Mouse (Mus musculus): ENCODE results near the gene Gpr156. TPM values are rescaled to one million over a fixed set of nuclear protein-coding genes. Genes with fewer than 3 reads are reported as not detected.
A peak's percentile ranks its signal among the peaks of the same experiment; 100 is the strongest.
"Not testable (repeated sequence)": the region's sequence is repeated elsewhere in the genome, so short reads cannot be mapped to it uniquely, and the experiment has no call there.

Gene Gpr156
- polyA plus RNA-seq, 1 experiment from 2014 or later, result 4.0 TPM

DNA sequence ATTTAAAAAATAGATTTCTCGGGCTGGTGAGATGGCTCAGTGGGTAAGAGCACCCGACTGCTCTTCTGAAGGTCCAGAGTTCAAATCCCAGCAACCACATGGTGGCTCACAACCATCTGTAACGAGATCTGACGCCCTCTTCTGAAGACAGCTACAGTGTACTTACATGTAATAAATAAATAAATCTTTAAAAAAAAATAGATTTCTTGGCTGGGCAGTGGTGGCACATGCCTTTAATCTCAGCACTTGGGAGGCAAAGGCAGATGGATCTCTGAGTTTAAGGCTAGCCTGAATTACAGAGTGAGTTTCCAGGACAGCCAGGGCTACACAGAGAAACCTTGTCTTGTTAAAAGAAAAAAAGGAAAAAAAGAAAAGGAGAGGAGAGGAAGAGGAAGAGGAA lies 46.4 kb downstream of the Gpr156 start:
- DNase-seq (ENCODE audit: low spot score); H3K9me3 ChIP-seq (ENCODE audit: control insufficient read depth, low read length); H3K36me3 ChIP-seq (ENCODE audit: control insufficient read depth, insufficient read depth, low read length); H3K4me2 ChIP-seq (replicated peaks; ENCODE audit: low read depth, low read length); ATAC-seq (ENCODE audit: low FRiP score); H3K9ac ChIP-seq (ENCODE audit: low read depth, low read length); H3K27me3 ChIP-seq (ENCODE audit: control insufficient read depth, insufficient read depth, low read length); H3K27ac ChIP-seq (ENCODE audit: low read depth, low read length); H3K4me3 ChIP-seq (ENCODE audit: low read depth, low read length): not testable (repeated sequence)
- 85% methylated on average over 4 of the region's 4 CpGs for WGBS
- H3K4me1 ChIP-seq (replicated peaks; ENCODE audit: control insufficient read depth, insufficient read depth, low read length), result peaks cover 12% of the 10 kb centered on the region

DNA sequence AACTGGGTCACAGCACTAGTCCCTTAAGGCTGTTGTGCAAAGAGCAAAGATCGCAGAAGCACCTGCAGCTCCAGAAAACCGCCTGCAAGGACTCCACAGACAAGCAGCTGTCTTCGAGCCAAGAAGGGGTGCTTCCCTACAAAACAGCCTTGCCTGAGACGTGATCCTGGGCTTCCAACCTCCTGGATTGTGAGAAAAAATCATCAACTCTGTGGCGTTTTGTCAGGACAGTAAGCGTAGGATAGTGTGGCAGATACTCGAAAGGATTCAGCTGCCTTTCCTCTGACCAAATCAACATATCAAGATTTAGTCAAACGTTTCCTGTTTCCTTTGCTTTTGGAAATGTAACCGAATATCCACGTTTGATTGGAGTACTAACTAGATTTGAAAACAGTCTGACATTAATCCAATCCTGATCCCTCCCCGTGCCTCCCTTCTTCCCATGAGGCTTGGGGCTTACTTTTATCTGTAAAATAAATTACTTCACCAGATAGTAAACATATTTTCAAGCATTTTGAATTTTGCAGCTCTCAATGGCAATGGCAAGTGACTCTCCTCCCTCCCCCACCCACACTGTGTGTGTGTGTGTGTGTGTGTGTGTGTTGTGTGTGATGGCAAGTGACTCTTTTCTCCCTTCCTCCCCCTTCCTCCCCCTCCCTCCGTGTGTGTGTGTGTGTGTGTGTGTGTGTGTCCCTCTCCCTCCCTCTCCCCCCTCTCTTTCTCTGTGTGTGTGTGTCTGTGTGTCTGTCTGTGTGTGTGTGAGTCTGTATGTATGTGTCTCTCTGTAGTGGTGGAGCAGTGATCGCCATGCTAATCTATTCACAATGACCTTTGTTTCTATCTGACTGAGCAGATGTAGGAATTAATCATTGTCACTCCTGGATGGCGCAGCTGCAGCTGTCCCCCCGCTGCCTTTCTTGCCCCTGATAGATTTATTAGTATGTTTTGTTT lies 47.3 kb downstream of the Gpr156 start:
- 29% methylated on average over 15 of the region's 15 CpGs for whole genome bisulfite sequencing
- ATAC-seq (ENCODE audit: low FRiP score), result peak; percentile 94
- Histone ChIP-seq H3K4me3 (ENCODE audit: low read depth, low read length) (no peak overlapping the region), H3K4me2 (replicated peaks; ENCODE audit: low read depth, low read length) (no peak overlapping the region), H3K4me1 (replicated peaks; ENCODE audit: control insufficient read depth, insufficient read depth, low read length) (peaks cover 12% of the 10 kb centered on the region), H3K27ac (ENCODE audit: low read depth, low read length) (peak overlapping the region; percentile 90), H3K9ac (ENCODE audit: low read depth, low read length) (peak overlapping the region; percentile 37), H3K36me3 (ENCODE audit: control insufficient read depth, insufficient read depth, low read length) (no peaks in the 10 kb centered on the region), H3K9me3 (ENCODE audit: control insufficient read depth, low read length) (no peaks in the 10 kb centered on the region), H3K27me3 (ENCODE audit: control insufficient read depth, insufficient read depth, low read length) (no peaks in the 10 kb centered on the region)
- DNase-seq (ENCODE audit: low spot score), result peak; percentile 67

DNA sequence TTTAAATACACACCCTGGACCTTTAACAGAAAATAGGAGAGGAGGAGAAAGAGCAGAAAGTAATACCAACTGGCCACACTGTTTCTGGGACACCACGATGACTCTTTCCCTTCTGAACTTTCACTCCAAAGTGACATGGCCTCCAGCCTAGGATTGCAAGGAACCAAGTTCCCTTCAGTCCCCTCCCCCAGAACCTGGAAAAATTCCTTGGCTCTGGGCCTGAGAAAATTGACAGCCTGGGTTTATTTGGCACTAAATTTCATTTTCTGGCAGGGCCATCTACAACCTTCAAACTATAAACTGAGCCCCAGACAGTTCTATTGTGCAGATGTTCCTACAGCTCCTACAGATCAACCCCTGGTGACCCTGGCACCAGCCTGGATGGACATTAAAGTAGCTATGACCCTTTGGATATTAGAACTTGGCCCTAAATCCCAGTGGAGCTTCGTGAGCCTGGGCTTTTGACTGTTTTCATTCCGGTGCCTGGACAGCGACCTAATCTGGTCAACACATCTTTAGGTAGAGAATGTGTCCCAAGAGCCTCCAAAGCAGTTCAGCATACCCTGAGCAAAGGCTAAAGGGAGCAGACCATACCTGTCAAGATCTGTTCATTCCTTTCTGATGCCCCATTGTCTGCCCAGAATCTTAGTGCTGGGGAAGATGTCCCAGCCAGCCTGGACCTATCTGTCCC lies 48.2 kb downstream of the Gpr156 start:
- H3K27me3 ChIP-seq (ENCODE audit: control insufficient read depth, insufficient read depth, low read length), result no peaks in the 10 kb centered on the region
- no peaks in the 10 kb centered on the region for H3K36me3 ChIP-seq (ENCODE audit: control insufficient read depth, insufficient read depth, low read length)
- whole genome bisulfite sequencing, result 41% methylated on average over 4 of the region's 4 CpGs
- no peak overlapping the region for H3K9ac ChIP-seq (ENCODE audit: low read depth, low read length)
- no peak overlapping the region for H3K4me2 ChIP-seq (replicated peaks; ENCODE audit: low read depth, low read length)
- H3K27ac ChIP-seq (ENCODE audit: low read depth, low read length), result peak overlapping the region; percentile 90
- DNase-seq (ENCODE audit: low spot score) (peak; percentile 36), ATAC-seq (ENCODE audit: low FRiP score) (peak; percentile 48)
- no peak overlapping the region for H3K4me3 ChIP-seq (ENCODE audit: low read depth, low read length)
- no peaks in the 10 kb centered on the region for H3K9me3 ChIP-seq (ENCODE audit: control insufficient read depth, low read length)
- peaks cover 12% of the 10 kb centered on the region for H3K4me1 ChIP-seq (replicated peaks; ENCODE audit: control insufficient read depth, insufficient read depth, low read length)

DNA sequence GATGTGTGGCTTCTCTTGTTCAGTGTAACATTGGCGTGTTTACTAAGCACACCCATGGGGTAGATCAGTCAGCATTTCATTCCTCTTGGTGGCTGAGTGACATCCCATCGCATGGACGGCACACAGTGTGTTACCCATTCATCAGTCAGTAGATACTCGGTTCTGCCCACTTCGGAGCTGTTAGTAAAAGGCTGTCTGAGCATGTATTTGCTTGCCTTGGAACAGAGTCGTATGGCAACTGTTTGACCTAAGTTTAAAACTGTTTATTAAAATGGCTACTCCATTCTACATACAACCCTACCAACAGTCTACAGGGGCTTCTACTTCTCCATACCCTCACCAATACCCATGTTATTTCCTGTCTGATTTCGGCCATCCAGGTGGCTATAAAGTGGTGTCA lies 50.6 kb downstream of the Gpr156 start:
- DNase-seq (ENCODE audit: low spot score), result no peak
- H3K4me2 ChIP-seq (replicated peaks; ENCODE audit: low read depth, low read length), result no peak overlapping the region
- H3K4me1 ChIP-seq (replicated peaks; ENCODE audit: control insufficient read depth, insufficient read depth, low read length), result peaks cover 12% of the 10 kb centered on the region
- no peak overlapping the region for H3K9ac ChIP-seq (ENCODE audit: low read depth, low read length)
- no peak overlapping the region for H3K4me3 ChIP-seq (ENCODE audit: low read depth, low read length)
- H3K27ac ChIP-seq (ENCODE audit: low read depth, low read length), result no peak overlapping the region
- 87% methylated on average over 7 of the region's 7 CpGs for WGBS
- no peaks in the 10 kb centered on the region for H3K36me3 ChIP-seq (ENCODE audit: control insufficient read depth, insufficient read depth, low read length)
- no peaks in the 10 kb centered on the region for H3K9me3 ChIP-seq (ENCODE audit: control insufficient read depth, low read length)
- ATAC-seq (ENCODE audit: low FRiP score), result no peak
- H3K27me3 ChIP-seq (ENCODE audit: control insufficient read depth, insufficient read depth, low read length), result no peaks in the 10 kb centered on the region

DNA sequence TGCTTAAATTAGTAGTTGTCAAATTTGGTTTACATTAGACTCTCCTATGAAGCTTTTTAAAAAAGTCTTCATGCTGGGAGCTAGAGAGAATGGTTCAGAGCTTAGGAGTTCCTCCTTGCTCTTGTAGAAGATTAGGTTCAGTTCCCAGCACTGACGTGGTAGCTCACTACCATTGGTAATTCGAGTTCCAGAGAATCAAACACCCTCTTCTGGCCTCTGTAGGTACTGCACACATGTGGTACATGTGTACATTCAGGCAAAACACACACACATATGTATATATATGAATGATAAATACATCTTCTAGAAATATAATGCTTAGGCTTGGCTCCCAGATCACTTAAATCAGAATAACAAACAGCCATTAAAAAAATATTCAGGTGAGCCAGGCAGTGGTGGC lies 51.1 kb downstream of the Gpr156 start:
- ATAC-seq (ENCODE audit: low FRiP score) (no peak), DNase-seq (ENCODE audit: low spot score) (no peak)
- 76% methylated on average over 2 of the region's 2 CpGs for WGBS
- H3K9me3 ChIP-seq (ENCODE audit: control insufficient read depth, low read length), result no peaks in the 10 kb centered on the region
- no peaks in the 10 kb centered on the region for H3K36me3 ChIP-seq (ENCODE audit: control insufficient read depth, insufficient read depth, low read length)
- H3K4me1 ChIP-seq (replicated peaks; ENCODE audit: control insufficient read depth, insufficient read depth, low read length), result peaks cover 12% of the 10 kb centered on the region
- H3K4me2 ChIP-seq (replicated peaks; ENCODE audit: low read depth, low read length), result no peak overlapping the region
- no peak overlapping the region for H3K9ac ChIP-seq (ENCODE audit: low read depth, low read length)
- H3K27ac ChIP-seq (ENCODE audit: low read depth, low read length), result no peak overlapping the region
- no peaks in the 10 kb centered on the region for H3K27me3 ChIP-seq (ENCODE audit: control insufficient read depth, insufficient read depth, low read length)
- H3K4me3 ChIP-seq (ENCODE audit: low read depth, low read length), result no peak overlapping the region

DNA sequence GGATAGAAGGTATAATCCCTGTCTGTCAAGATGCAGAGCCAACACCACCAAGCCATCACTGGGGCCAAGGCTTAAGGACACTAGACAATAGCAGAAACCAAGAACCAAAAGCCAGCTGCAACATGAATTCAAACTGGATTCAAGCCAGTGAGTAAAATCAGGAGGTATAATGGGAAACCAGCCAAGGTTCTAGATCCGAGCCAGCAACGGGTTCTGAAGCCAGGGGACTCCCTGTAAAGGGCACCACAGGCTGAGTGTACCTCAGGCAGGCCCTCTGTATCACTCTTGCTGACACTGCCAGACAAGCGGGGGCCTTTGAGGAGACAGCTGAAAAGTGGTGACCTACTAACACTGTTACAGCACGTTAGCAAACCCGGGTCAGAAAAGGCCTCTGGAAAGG lies 55.2 kb downstream of the Gpr156 start:
- H3K9me3 ChIP-seq (ENCODE audit: control insufficient read depth, low read length), result no peaks in the 10 kb centered on the region
- WGBS, result 72% methylated on average over 5 of the region's 5 CpGs
- no peak for ATAC-seq (ENCODE audit: low FRiP score)

DNA sequence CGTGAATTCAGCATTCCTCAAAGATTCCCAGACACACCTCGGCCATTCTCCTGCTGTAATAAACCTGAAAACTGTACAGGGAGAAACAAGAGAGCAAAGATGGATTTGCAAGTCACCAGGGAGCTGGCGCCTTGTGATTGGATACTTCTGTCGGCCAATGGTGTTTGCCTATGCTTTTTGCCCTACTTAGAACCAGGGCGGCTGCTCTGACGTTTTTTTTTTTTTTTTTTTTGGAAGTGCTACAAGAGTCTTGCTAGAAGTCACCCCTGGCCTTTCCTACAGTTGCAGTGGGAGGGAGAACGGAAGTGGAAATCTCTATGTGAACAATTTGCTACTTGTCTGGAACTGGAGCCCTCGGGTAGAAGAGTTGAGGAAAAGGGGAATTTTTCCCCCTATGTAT lies 56.1 kb downstream of the Gpr156 start:
- Histone ChIP-seq H3K27ac (ENCODE audit: low read depth, low read length) (no peak overlapping the region), H3K4me1 (replicated peaks; ENCODE audit: control insufficient read depth, insufficient read depth, low read length) (no peaks in the 10 kb centered on the region), H3K9ac (ENCODE audit: low read depth, low read length) (no peak overlapping the region), H3K4me3 (ENCODE audit: low read depth, low read length) (no peak overlapping the region), H3K9me3 (ENCODE audit: control insufficient read depth, low read length) (no peaks in the 10 kb centered on the region), H3K36me3 (ENCODE audit: control insufficient read depth, insufficient read depth, low read length) (no peaks in the 10 kb centered on the region), H3K27me3 (ENCODE audit: control insufficient read depth, insufficient read depth, low read length) (no peaks in the 10 kb centered on the region), H3K4me2 (replicated peaks; ENCODE audit: low read depth, low read length) (no peak overlapping the region)
- no peak for ATAC-seq (ENCODE audit: low FRiP score)
- no peak for DNase-seq (ENCODE audit: low spot score)
- 68% methylated on average over 8 of the region's 8 CpGs for WGBS

More for the DNA sequence above, 55.2 kb downstream of the Gpr156 start:
- H3K27ac ChIP-seq (ENCODE audit: low read depth, low read length), result no peak overlapping the region
- no peak overlapping the region for H3K4me2 ChIP-seq (replicated peaks; ENCODE audit: low read depth, low read length)
- H3K4me3 ChIP-seq (ENCODE audit: low read depth, low read length), result no peak overlapping the region
- DNase-seq (ENCODE audit: low spot score), result no peak
- no peaks in the 10 kb centered on the region for H3K36me3 ChIP-seq (ENCODE audit: control insufficient read depth, insufficient read depth, low read length)
- H3K4me1 ChIP-seq (replicated peaks; ENCODE audit: control insufficient read depth, insufficient read depth, low read length), result no peaks in the 10 kb centered on the region
- H3K27me3 ChIP-seq (ENCODE audit: control insufficient read depth, insufficient read depth, low read length), result no peaks in the 10 kb centered on the region
- no peak overlapping the region for H3K9ac ChIP-seq (ENCODE audit: low read depth, low read length)

DNA sequence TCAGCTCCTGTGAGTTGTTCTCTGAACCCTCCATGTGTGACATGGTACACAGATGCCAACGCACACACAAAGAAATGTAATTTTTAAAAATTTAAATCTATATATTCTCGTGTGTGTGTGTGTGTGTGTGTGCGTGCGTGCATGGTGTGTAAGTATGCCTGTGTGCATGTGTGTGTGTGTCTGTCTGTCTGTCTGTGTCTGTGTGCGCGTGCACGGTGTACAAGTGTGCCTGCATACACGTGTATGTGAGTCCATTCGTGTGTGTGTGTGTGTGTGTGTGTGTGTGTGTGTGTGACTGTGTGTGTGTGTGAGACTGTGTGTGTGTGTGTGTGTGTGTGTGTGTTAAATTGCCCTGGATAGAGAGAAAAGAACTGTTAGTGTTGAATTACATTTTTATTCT lies 56.9 kb downstream of the Gpr156 start:
- H3K9ac ChIP-seq (ENCODE audit: low read depth, low read length); H3K27me3 ChIP-seq (ENCODE audit: control insufficient read depth, insufficient read depth, low read length); H3K27ac ChIP-seq (ENCODE audit: low read depth, low read length); H3K4me2 ChIP-seq (replicated peaks; ENCODE audit: low read depth, low read length); H3K4me1 ChIP-seq (replicated peaks; ENCODE audit: control insufficient read depth, insufficient read depth, low read length); H3K4me3 ChIP-seq (ENCODE audit: low read depth, low read length); H3K36me3 ChIP-seq (ENCODE audit: control insufficient read depth, insufficient read depth, low read length); ATAC-seq (ENCODE audit: low FRiP score); H3K9me3 ChIP-seq (ENCODE audit: control insufficient read depth, low read length); DNase-seq (ENCODE audit: low spot score): not testable (repeated sequence)
- WGBS, result 98% methylated on average over 9 of the region's 9 CpGs
